Mouse (Mus musculus): ENCODE results near the gene Gse1. TPM values are rescaled to one million over a fixed set of nuclear protein-coding genes. Genes with fewer than 3 reads are reported as not detected.

The Gse1 gene
- polyA plus RNA-seq, 1 experiment from 2014 or later, result 20.7 TPM

GRCm38 (mm10) chr8:120627298-120627697 lies 399.0 kb downstream of the Gse1 start:
- H3K27me3 ChIP-seq (ENCODE audit: control insufficient read depth, insufficient read depth, low read length), result no peaks in the 10 kb centered on the region; the same call in 1 of the 2 replicates
- no peak overlapping the region for H3K27ac ChIP-seq (ENCODE audit: low read depth, low read length)
- no peaks in the 10 kb centered on the region for H3K9me3 ChIP-seq (ENCODE audit: control insufficient read depth, low read length)
- no peak overlapping the region for H3K9ac ChIP-seq (ENCODE audit: low read length)
- 95% methylated on average over 5 of the region's 5 CpGs for WGBS
- H3K36me3 ChIP-seq (ENCODE audit: control insufficient read depth, insufficient read depth, low read length), result no peaks in the 10 kb centered on the region
- DNase-seq (ENCODE audit: low spot score, missing footprints) (no peak), ATAC-seq (ENCODE audit: low FRiP score) (no peak)
- H3K4me2 ChIP-seq, result no peak overlapping the region
- peaks cover 4% of the 10 kb centered on the region; the same call in 1 of the 2 replicates for H3K4me1 ChIP-seq (ENCODE audit: control insufficient read depth, insufficient read depth, low read length)
- H3K4me3 ChIP-seq (ENCODE audit: low read depth, low read length), result no peak overlapping the region

- Histone ChIP-seq H3K9ac (ENCODE audit: low read length) (no peak overlapping the region), H3K27me3 (ENCODE audit: control insufficient read depth, insufficient read depth, low read length) (peaks cover 21% of the 10 kb centered on the region), H3K4me3 (ENCODE audit: low read depth, low read length) (no peak overlapping the region), H3K4me2 (no peak overlapping the region), H3K27ac (ENCODE audit: low read depth, low read length) (no peak overlapping the region), H3K9me3 (ENCODE audit: control insufficient read depth, low read length) (no peaks in the 10 kb centered on the region), H3K36me3 (ENCODE audit: control insufficient read depth, insufficient read depth, low read length) (no peaks in the 10 kb centered on the region), H3K4me1 (ENCODE audit: control insufficient read depth, insufficient read depth, low read length) (peaks cover 10% of the 10 kb centered on the region)
- DNase-seq (ENCODE audit: low spot score, missing footprints) (no peak), ATAC-seq (ENCODE audit: low FRiP score) (no peak)
- 49% methylated on average over 5 of the region's 5 CpGs for WGBS
Observed at GRCm38 (mm10) chr8:120630031-120630430, 401.8 kb downstream of the Gse1 start.

- H3K27me3 ChIP-seq (ENCODE audit: control insufficient read depth, insufficient read depth, low read length), result peaks cover 25% of the 10 kb centered on the region
- no peak for ATAC-seq (ENCODE audit: low FRiP score)
- no peak overlapping the region for H3K4me3 ChIP-seq (ENCODE audit: low read depth, low read length)
- H3K4me1 ChIP-seq (ENCODE audit: control insufficient read depth, insufficient read depth, low read length), result peaks cover 10% of the 10 kb centered on the region
- no peak overlapping the region for H3K27ac ChIP-seq (ENCODE audit: low read depth, low read length)
- H3K4me2 ChIP-seq, result no peak overlapping the region
- H3K9me3 ChIP-seq (ENCODE audit: control insufficient read depth, low read length), result no peaks in the 10 kb centered on the region
- 59% methylated on average over 6 of the region's 6 CpGs for whole genome bisulfite sequencing
- no peaks in the 10 kb centered on the region for H3K36me3 ChIP-seq (ENCODE audit: control insufficient read depth, insufficient read depth, low read length)
- H3K9ac ChIP-seq (ENCODE audit: low read length), result no peak overlapping the region
- DNase-seq (ENCODE audit: low spot score, missing footprints), result no peak
Observed at GRCm38 (mm10) chr8:120630848-120631247, 402.6 kb downstream of the Gse1 start.

Small RNA genes lying within 50 kb of the gene (microRNA-seq; reads per million reads assigned to microRNA genes)
- not detected for gene Gm22715
- gene Mir7687, result 1.7 reads per million

Other genes starting within 250 kb of the Gse1 start
- gene Crispld2, start 236.0 kb upstream of the Gse1 start, polyA plus RNA-seq (2014; fragmentation: Nextera tagmentation; extraction: Ambion mirVana), result 2.3 and 2.9 TPM in 2 replicates
- gene Zdhhc7, start 127.0 kb upstream of the Gse1 start, polyA plus RNA-seq (2014; fragmentation: Nextera tagmentation; extraction: Ambion mirVana), result 24.2 and 25.9 TPM in 2 replicates
- 12.4 and 13.5 TPM in 2 replicates for gene 6430548M08Rik, start 114.3 kb upstream of the Gse1 start, polyA plus RNA-seq (2014; fragmentation: Nextera tagmentation; extraction: Ambion mirVana)
- 2.4 and 3.4 TPM in 2 replicates for gene Fam92b, start 51.0 kb upstream of the Gse1 start, polyA plus RNA-seq (2014; fragmentation: Nextera tagmentation; extraction: Ambion mirVana)